14 mouse cellular contexts compared by ENCODE assay signal in the genomic region with DNA sequence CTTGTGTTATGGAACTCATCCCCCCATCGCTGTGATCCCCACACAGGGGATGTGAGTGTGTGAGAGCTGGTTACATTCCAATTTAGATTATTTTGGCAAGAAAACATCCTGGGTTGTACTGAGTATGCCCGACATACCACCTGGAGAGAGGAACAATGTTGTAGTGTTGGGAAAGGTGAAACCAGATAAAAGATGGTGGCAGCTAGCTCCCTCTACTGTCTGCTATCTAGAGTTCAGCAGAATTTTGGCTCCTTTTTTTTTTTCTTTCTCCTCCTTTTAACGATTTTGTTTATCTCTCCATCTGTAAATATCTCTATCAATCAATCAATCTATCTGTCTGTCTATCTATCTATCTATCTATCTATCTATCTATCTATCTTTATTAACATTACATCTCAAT.
DNase-seq lines count a peak whose midpoint lies in the region; ATAC-seq and TF ChIP-seq lines count a peak whose summit lies in the region.
"Had no signal": no experiment of that assay in that cellular context is flagged by ENCODE, and none has a peak within 500 bp of the region (broad histone marks: within the 10 kb centered on the region; RNA-seq: fewer than 3 reads in every experiment).

No protein-coding gene starts in this region.

- WGBS in forebrain, embryonic 14.5 days: 33% methylated on average over 3 of the region's 3 CpGs
- 19% methylated on average over 3 of the region's 3 CpGs for WGBS in forebrain, embryonic 12.5 days
- 21% methylated on average over 3 of the region's 3 CpGs for WGBS in liver, postnatal 0 days (ENCODE audit: insufficient replicate concordance)

- peak; percentile 1 for DNase-seq in forebrain, embryonic 14.5 days (ENCODE audit: low spot score)
- DNase-seq in liver, postnatal 0 days: no peak
- DNase-seq in liver (no peak), ES-E14 (ENCODE audit: low read depth, low spot score) (peak; percentile 9)
- DNase-seq in retina, embryonic 14.5 days (ENCODE audit: low spot score): peak; percentile 4
- no peak for DNase-seq in urinary bladder, adult 18-20 months (ENCODE audit: low spot score in 2 of 2)
- DNase-seq in kidney, postnatal 10 days: no peak
- DNase-seq: kidney, adult 8-10 months had no signal

- TF ChIP-seq EP300 in liver, postnatal 0 days (IDR thresholded peaks at IDR 0.05; ENCODE audit: low read depth): no peak

- no peaks in the 10 kb centered on the region for H3K4me1 ChIP-seq in forebrain, embryonic 14.5 days (ENCODE audit: control insufficient read depth, insufficient read depth, low read length)
- H3K4me1 ChIP-seq in forebrain, embryonic 12.5 days: no peaks in the 10 kb centered on the region
- H3K4me1 ChIP-seq in liver, postnatal 0 days (ENCODE audit: insufficient read depth): no peaks in the 10 kb centered on the region
- no peaks in the 10 kb centered on the region for H3K4me1 ChIP-seq in ES-E14 (ENCODE audit: control insufficient read depth in 2 of 2, insufficient read depth in 2 of 2, low read length in 2 of 2, poor library complexity in 1 of 2)
- H3K4me1 ChIP-seq: forebrain, embryonic 15.5 days; limb, embryonic 15.5 days; lung, embryonic 15.5 days; neural tube, embryonic 15.5 days had no signal

- H3K36me3 ChIP-seq in forebrain, embryonic 14.5 days (ENCODE audit: control insufficient read depth, insufficient read depth, low read length): no peaks in the 10 kb centered on the region
- no peaks in the 10 kb centered on the region for H3K36me3 ChIP-seq in forebrain, embryonic 12.5 days (replicated peaks)
- H3K36me3 ChIP-seq in liver, postnatal 0 days (replicated peaks; ENCODE audit: insufficient read depth, low read length): no peaks in the 10 kb centered on the region
- no peaks in the 10 kb centered on the region for H3K36me3 ChIP-seq in ES-E14 (ENCODE audit: control insufficient read depth, insufficient read depth, low read length, poor library complexity, severe bottlenecking)
- H3K36me3 ChIP-seq: forebrain, embryonic 15.5 days; limb, embryonic 15.5 days; lung, embryonic 15.5 days; neural tube, embryonic 15.5 days had no signal

- H3K27ac ChIP-seq in forebrain, embryonic 14.5 days (ENCODE audit: low read depth, low read length): no peak overlapping the region
- no peak overlapping the region for H3K27ac ChIP-seq in forebrain, embryonic 12.5 days
- no peak overlapping the region for H3K27ac ChIP-seq in liver, postnatal 0 days (ENCODE audit: low read depth)
- no peak overlapping the region for H3K27ac ChIP-seq in ES-E14 (ENCODE audit: insufficient read depth, low read depth, low read length, poor library complexity, severe bottlenecking)
- H3K27ac ChIP-seq: forebrain, embryonic 15.5 days; limb, embryonic 15.5 days; lung, embryonic 15.5 days; neural tube, embryonic 15.5 days had no signal

- H3K9ac ChIP-seq in forebrain, embryonic 14.5 days (ENCODE audit: low read length): no peak overlapping the region
- no peak overlapping the region for H3K9ac ChIP-seq in forebrain, embryonic 12.5 days
- no peak overlapping the region for H3K9ac ChIP-seq in liver, postnatal 0 days (replicated peaks)
- no peak overlapping the region for H3K9ac ChIP-seq in ES-E14 (ENCODE audit: insufficient read depth, low read depth, low read length, poor library complexity, severe bottlenecking)
- H3K9ac ChIP-seq: forebrain, embryonic 15.5 days; limb, embryonic 15.5 days; lung, embryonic 15.5 days; neural tube, embryonic 15.5 days had no signal

- no peak for ATAC-seq in forebrain, embryonic 14.5 days
- ATAC-seq in forebrain, embryonic 12.5 days (ENCODE audit: low FRiP score): no peak
- no peak for ATAC-seq in liver, postnatal 0 days
- ATAC-seq: forebrain, embryonic 15.5 days; hindbrain, embryonic 16.5 days had no signal

- H3K4me2 ChIP-seq in forebrain, embryonic 14.5 days (ENCODE audit: low read length): no peak overlapping the region
- no peak overlapping the region for H3K4me2 ChIP-seq in forebrain, embryonic 12.5 days
- H3K4me2 ChIP-seq in liver, postnatal 0 days (ENCODE audit: low read depth, low read length): no peak overlapping the region
- H3K4me2 ChIP-seq: forebrain, embryonic 15.5 days; limb, embryonic 15.5 days; lung, embryonic 15.5 days; neural tube, embryonic 15.5 days had no signal

- H3K4me3 ChIP-seq in forebrain, embryonic 14.5 days (ENCODE audit: low read depth, low read length): no peak overlapping the region
- H3K4me3 ChIP-seq in forebrain, embryonic 12.5 days (replicated peaks): no peak overlapping the region
- H3K4me3 ChIP-seq in liver, postnatal 0 days (ENCODE audit: low read depth, low read length): no peak overlapping the region
- no peak overlapping the region for H3K4me3 ChIP-seq in ES-E14 (ENCODE audit: insufficient read depth in 1 of 2, low read depth in 1 of 2, low read length in 2 of 2, poor library complexity in 1 of 2, severe bottlenecking in 1 of 2)
- H3K4me3 ChIP-seq: forebrain, embryonic 15.5 days; limb, embryonic 15.5 days; lung, embryonic 15.5 days; neural tube, embryonic 15.5 days had no signal

- in situ Hi-C loops in ES-E14 (cut with MboI; ENCODE audit: low sequenced_read_pairs in 2 of 2, unreplicated experiment in 2 of 2): no loop called here

- no peaks in the 10 kb centered on the region for H3K9me3 ChIP-seq in forebrain, embryonic 14.5 days (replicated peaks; ENCODE audit: control insufficient read depth, low read length)
- no peaks in the 10 kb centered on the region for H3K9me3 ChIP-seq in forebrain, embryonic 12.5 days
- H3K9me3 ChIP-seq in liver, postnatal 0 days (ENCODE audit: low read length): no peaks in the 10 kb centered on the region
- no peaks in the 10 kb centered on the region for H3K9me3 ChIP-seq in ES-E14 (ENCODE audit: control insufficient read depth, insufficient read depth, low read depth, low read length)
- H3K9me3 ChIP-seq: forebrain, embryonic 15.5 days; limb, embryonic 15.5 days; lung, embryonic 15.5 days; neural tube, embryonic 15.5 days had no signal

- TF ChIP-seq CTCF in liver, postnatal 0 days (IDR thresholded peaks at IDR 0.05; ENCODE audit: low read depth): peak; percentile 23; the same call in 1 of the 2 replicates

- no peaks in the 10 kb centered on the region for H3K27me3 ChIP-seq in forebrain, embryonic 14.5 days (replicated peaks; ENCODE audit: control insufficient read depth, insufficient read depth, low read length)
- H3K27me3 ChIP-seq in forebrain, embryonic 12.5 days: no peaks in the 10 kb centered on the region
- no peaks in the 10 kb centered on the region for H3K27me3 ChIP-seq in liver, postnatal 0 days (ENCODE audit: insufficient read depth, low read length)
- H3K27me3 ChIP-seq: forebrain, embryonic 15.5 days; limb, embryonic 15.5 days; lung, embryonic 15.5 days; neural tube, embryonic 15.5 days had no signal

TF ChIP-seq in ES-E14, 5 proteins besides CTCF, POLR2A, EP300 and RAD21:
- TF ChIP-seq ZC3H11A (IDR thresholded peaks at IDR 0.05; ENCODE audit: borderline replicate concordance, low read depth, low read length): no peak
- TF ChIP-seq HCFC1 (IDR thresholded peaks at IDR 0.05; ENCODE audit: borderline replicate concordance, insufficient read depth, low read length): no peak
- 0 out of 2 replicates have a peak, but pooled peaks have one; percentile 39 for TF ChIP-seq ZNF384 (IDR thresholded peaks at IDR 0.05; ENCODE audit: low read depth, low read length)
- TF ChIP-seq CHD2 (IDR thresholded peaks at IDR 0.05; ENCODE audit: low read depth, low read length): no peak

Comparison
In these comparisons a context has a peak if more than half of its experiments do, and no peak if none do; other contexts are left out.
1. DNase-seq: peak in forebrain, embryonic 14.5 days (single experiment), ES-E14 (single experiment) and retina, embryonic 14.5 days (single experiment); none in liver, postnatal 0 days (single experiment), liver (single experiment), urinary bladder, adult 18-20 months (0 of 2) and kidney, postnatal 10 days (single experiment).